Mouse (Mus musculus) C2C12 (cell line): Measurements from ENCODE around the gene Nfia. TPM values are rescaled to one million over a fixed set of nuclear protein-coding genes. Genes with fewer than 3 reads are reported as not detected.

ENCODE experiments used
- H3K27me3 ChIP-seq: one replicate; pipeline ENCODE4 v1.6.1; 2011; ENCODE audit not compliant: control insufficient read depth, insufficient read depth, insufficient read length
- H3K36me3 ChIP-seq: one replicate; pipeline ENCODE4 v1.6.1; 2011; ENCODE audit not compliant: control insufficient read depth, insufficient read depth
- H3K4me3 ChIP-seq: one replicate; pipeline ENCODE4 v1.5.1; 2011; ENCODE audit warnings: mild to moderate bottlenecking, control low read depth; ENCODE audit not compliant: poor library complexity, insufficient read depth, severe bottlenecking
- H3K79me2 ChIP-seq: one replicate; pipeline ENCODE4 v1.6.1; 2011; ENCODE audit not compliant: control insufficient read depth, insufficient read depth
- H3K79me3 ChIP-seq: one replicate; pipeline ENCODE4 v1.6.1; 2011; ENCODE audit warnings: low read depth, control low read depth
- H3ac ChIP-seq: one replicate; pipeline ENCODE3; 2011; ENCODE audit warnings: low read depth; ENCODE audit not compliant: control insufficient read depth, insufficient read length
- CEBPB ChIP-seq: IDR thresholded peaks from one replicate; pipeline ENCODE4 v1.6.1; 2011; ENCODE audit warnings: low read depth, mild to moderate bottlenecking, control low read depth, moderate library complexity
- CTCF ChIP-seq: IDR thresholded peaks from one replicate; pipeline ENCODE4 v1.5.1; 2011; ENCODE audit not compliant: control insufficient read depth, insufficient read depth, insufficient read length
- FOSL1 ChIP-seq: IDR thresholded peaks from one replicate; pipeline ENCODE4 v1.8.0; 2011; ENCODE audit warnings: mild to moderate bottlenecking, low read length; ENCODE audit not compliant: poor library complexity, insufficient read depth, severe bottlenecking
- MAX ChIP-seq: IDR thresholded peaks from one replicate; pipeline ENCODE4 v1.6.1; 2011; ENCODE audit warnings: mild to moderate bottlenecking, control low read depth
- MYOD1 ChIP-seq: IDR thresholded peaks from one replicate; pipeline ENCODE4 v1.6.1; 2011; ENCODE audit warnings: low read depth; ENCODE audit not compliant: control insufficient read depth, insufficient read length
- MYOG ChIP-seq: IDR thresholded peaks from one replicate; pipeline ENCODE4 v1.6.1; 2011; ENCODE audit not compliant: control insufficient read depth, insufficient read length; ENCODE audit errors: extremely low read depth
- USF1 ChIP-seq: IDR thresholded peaks from one replicate; pipeline ENCODE4 v1.6.1; 2011; ENCODE audit warnings: low read depth, mild to moderate bottlenecking, control low read depth, moderate library complexity
- polyA plus RNA-seq: library from polyadenylated mRNA; unstranded; fragments of >200 nt; fragmentation: generic; extraction: Trizol; gene quantifications from one replicate; pipeline ENCODE4 v1.2.1, GENCODE M21; 2012; ENCODE audit warnings: missing spikeins

The Nfia gene
- polyA plus RNA-seq, 1 experiment, result 0.33 TPM

- H3K27me3 ChIP-seq, result no peaks in the 10 kb centered on the region
- no peaks in the 10 kb centered on the region for H3K79me3 ChIP-seq
- no peak overlapping the region for H3K4me3 ChIP-seq
- no peak overlapping the region for H3ac ChIP-seq
- no peaks in the 10 kb centered on the region for H3K36me3 ChIP-seq
- H3K79me2 ChIP-seq, result no peaks in the 10 kb centered on the region
- TF ChIP-seq FOSL1 (no peak), MAX (no peak), MYOD1 (no peak), MYOG (no peak), CTCF (no peak)
Observed at GRCm38 (mm10) chr4:97941616-97942015, 169.1 kb downstream of the Nfia start.

GRCm38 (mm10) chr4:97944309-97944708, 171.8 kb downstream of the Nfia start:
- TF ChIP-seq CTCF (no peak), FOSL1 (no peak), MYOD1 (no peak), USF1 (no peak), MYOG (no peak), CEBPB (no peak), MAX (no peak)
- H3K27me3 ChIP-seq, result no peaks in the 10 kb centered on the region
- no peaks in the 10 kb centered on the region for H3K79me3 ChIP-seq
- no peaks in the 10 kb centered on the region for H3K36me3 ChIP-seq
- no peak overlapping the region for H3K4me3 ChIP-seq
- H3K79me2 ChIP-seq, result no peaks in the 10 kb centered on the region
- no peak overlapping the region for H3ac ChIP-seq

DNA sequence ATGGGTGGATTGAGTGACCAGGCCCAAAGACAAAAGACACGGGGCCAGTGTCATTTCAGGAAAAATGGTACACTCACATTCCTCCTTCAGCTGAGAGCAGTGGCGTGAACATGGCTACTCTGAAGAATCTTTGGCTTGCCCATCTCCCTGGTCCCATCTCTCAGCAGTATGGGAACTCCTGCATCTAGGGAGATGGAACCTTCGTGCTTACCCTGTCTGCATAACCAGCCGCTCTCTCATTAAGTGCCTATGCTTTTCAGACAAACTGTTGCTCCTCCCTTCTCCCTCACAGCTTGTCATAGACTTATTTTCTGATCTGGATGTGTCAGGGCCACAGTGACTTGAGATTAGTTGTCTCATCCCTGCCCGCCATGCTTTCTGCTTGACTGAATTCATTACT, 174.9 kb downstream of the Nfia start:
- Histone ChIP-seq H3K79me3 (no peaks in the 10 kb centered on the region), H3K4me3 (no peak overlapping the region), H3ac (no peak overlapping the region), H3K79me2 (no peaks in the 10 kb centered on the region), H3K36me3 (no peaks in the 10 kb centered on the region), H3K27me3 (no peaks in the 10 kb centered on the region)
- TF ChIP-seq CEBPB, result no peak

DNA sequence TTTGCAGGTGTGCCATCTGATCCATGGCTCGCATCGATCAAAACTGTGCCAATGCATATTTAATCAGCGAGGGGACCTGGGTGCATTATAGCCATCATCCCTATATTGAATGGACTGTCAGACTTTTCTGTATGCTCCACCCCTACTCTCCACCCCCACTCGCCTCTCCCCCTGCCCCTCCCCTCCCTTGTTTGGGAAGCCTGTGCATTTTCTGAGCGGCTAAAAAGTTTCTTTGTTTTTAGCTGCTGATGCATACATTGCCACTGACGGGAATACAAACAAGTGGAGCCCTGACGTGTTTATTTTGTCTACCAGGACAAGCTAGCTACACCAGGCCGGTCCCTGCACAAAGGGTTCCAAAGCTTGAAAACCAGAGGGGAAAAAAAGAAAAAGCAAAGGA, 175.7 kb downstream of the Nfia start:
- TF ChIP-seq USF1, result no peak
- no peak for TF ChIP-seq MAX
- no peak for TF ChIP-seq FOSL1
- Histone ChIP-seq H3ac (no peak overlapping the region), H3K4me3 (no peak overlapping the region)

GRCm38 (mm10) chr4:97950341-97951071, 178.0 kb downstream of the Nfia start:
- H3K36me3 ChIP-seq, result no peaks in the 10 kb centered on the region
- H3K79me2 ChIP-seq, result no peaks in the 10 kb centered on the region
- no peak overlapping the region for H3ac ChIP-seq
- TF ChIP-seq MYOD1 (no peak), MAX (no peak), FOSL1 (no peak), USF1 (no peak), MYOG (no peak), CEBPB (no peak), CTCF (no peak)
- H3K4me3 ChIP-seq, result no peak overlapping the region
- H3K27me3 ChIP-seq, result no peaks in the 10 kb centered on the region
- no peaks in the 10 kb centered on the region for H3K79me3 ChIP-seq

More for the DNA sequence above, 175.7 kb downstream of the Nfia start:
- Histone ChIP-seq H3K79me2 (no peaks in the 10 kb centered on the region), H3K27me3 (no peaks in the 10 kb centered on the region), H3K36me3 (no peaks in the 10 kb centered on the region), H3K79me3 (no peaks in the 10 kb centered on the region)

DNA sequence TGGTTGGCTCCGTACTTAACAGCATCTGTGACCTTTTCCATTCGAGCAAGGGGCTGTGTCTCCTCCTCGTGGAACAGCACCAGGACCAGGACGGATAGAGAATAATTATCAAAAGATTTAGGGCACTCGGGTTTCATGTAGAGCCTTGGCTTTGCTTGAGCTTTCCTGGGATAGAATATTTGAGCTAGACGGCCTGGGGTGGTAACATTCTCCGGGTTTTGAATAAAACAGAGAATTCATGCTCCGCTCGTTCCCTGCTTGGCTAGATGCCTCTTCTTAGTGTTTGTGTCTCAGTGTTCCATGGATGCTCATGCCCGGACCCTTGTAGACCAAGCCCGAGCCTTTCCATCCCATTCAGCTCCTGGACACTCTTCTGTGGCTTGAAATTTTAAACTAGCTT, 181.4 kb downstream of the Nfia start:
- H3K79me3 ChIP-seq, result no peaks in the 10 kb centered on the region
- TF ChIP-seq MYOD1 (no peak), MYOG (no peak), MAX (no peak), CTCF (no peak), USF1 (no peak), FOSL1 (no peak), CEBPB (no peak)
- no peaks in the 10 kb centered on the region for H3K79me2 ChIP-seq
- no peaks in the 10 kb centered on the region for H3K27me3 ChIP-seq
- H3K4me3 ChIP-seq, result no peak overlapping the region
- H3K36me3 ChIP-seq, result no peaks in the 10 kb centered on the region
- H3ac ChIP-seq, result no peak overlapping the region
